10 mouse cellular contexts compared by ENCODE assay signal in genomic region chr1:152261472-152261871, GRCm38 (mm10).
DNase-seq lines count a peak whose midpoint lies in the region; ATAC-seq and TF ChIP-seq lines count a peak whose summit lies in the region.
"Had no signal": no experiment of that assay in that cellular context is flagged by ENCODE, and none has a peak within 500 bp of the region (broad histone marks: within the 10 kb centered on the region; RNA-seq: fewer than 3 reads in every experiment).

No protein-coding gene starts in this region.

- H3K4me2 ChIP-seq in hindbrain, embryonic 14.5 days (replicated peaks): no peak overlapping the region
- no peak overlapping the region for H3K4me2 ChIP-seq in neural tube, embryonic 12.5 days (replicated peaks)

- peaks cover 8% of the 10 kb centered on the region; the same call in 1 of the 2 replicates for H3K4me1 ChIP-seq in hindbrain, embryonic 10.5 days (replicated peaks)
- peaks cover 8% of the 10 kb centered on the region; the same call in 1 of the 2 replicates for H3K4me1 ChIP-seq in hindbrain, embryonic 14.5 days (replicated peaks; ENCODE audit: control insufficient read depth, insufficient read depth, low read length)
- H3K4me1 ChIP-seq in lung, adult 2 months (ENCODE audit: control insufficient read depth, insufficient read depth, low read length): 0 out of 2 replicates have a peak, but pooled peaks cover 2% of the 10 kb centered on the region
- peaks cover 11% of the 10 kb centered on the region for H3K4me1 ChIP-seq in neural tube, embryonic 12.5 days

- H3K36me3 ChIP-seq in hindbrain, embryonic 10.5 days: no peaks in the 10 kb centered on the region
- H3K36me3 ChIP-seq in hindbrain, embryonic 14.5 days (replicated peaks; ENCODE audit: control insufficient read depth, insufficient read depth): no peaks in the 10 kb centered on the region
- H3K36me3 ChIP-seq in neural tube, embryonic 12.5 days: no peaks in the 10 kb centered on the region

- 42% methylated on average over 4 of the region's 4 CpGs for WGBS in hindbrain, embryonic 10.5 days
- WGBS in hindbrain, embryonic 14.5 days: 26% methylated on average over 4 of the region's 4 CpGs
- 46% methylated on average over 4 of the region's 4 CpGs for WGBS in lung, adult 2 months
- 19% methylated on average over 4 of the region's 4 CpGs for WGBS in neural tube, embryonic 12.5 days

- no peak for ATAC-seq in hindbrain, embryonic 14.5 days (ENCODE audit: low FRiP score)
- ATAC-seq in neural tube, embryonic 12.5 days (ENCODE audit: low FRiP score, low read depth): peak; percentile 84
- ATAC-seq: CD4-positive, CD25-positive, alpha-beta regulatory T cell, adult 4 months had no signal

- no peak overlapping the region for H3K9ac ChIP-seq in hindbrain, embryonic 14.5 days
- H3K9ac ChIP-seq in neural tube, embryonic 12.5 days: no peak overlapping the region

- TF ChIP-seq CTCF in lung, adult 2 months (IDR thresholded peaks at IDR 0.05; ENCODE audit: insufficient read depth, low read length): no peak

- peak; percentile 36 for DNase-seq in hindbrain, embryonic 10.5 days (ENCODE audit: low spot score)
- no peak for DNase-seq in hindbrain, embryonic 14.5 days (ENCODE audit: low spot score)
- DNase-seq in lung, postnatal 10 days: peak; percentile 19
- no peak for DNase-seq in lung, adult 2 months
- peak; percentile 37 for DNase-seq in embryo, embryonic 11 days
- no peak for DNase-seq in gastrocnemius, postnatal 4 days (ENCODE audit: low spot score in 2 of 2)
- no peak for DNase-seq in urinary bladder, postnatal 4 days (ENCODE audit: low spot score in 2 of 2)
- DNase-seq: cerebellum, adult 9-11 months had no signal

- H3K4me3 ChIP-seq in hindbrain, embryonic 10.5 days: no peak overlapping the region
- H3K4me3 ChIP-seq in hindbrain, embryonic 14.5 days (replicated peaks; ENCODE audit: low read length): no peak overlapping the region
- H3K4me3 ChIP-seq in lung, adult 2 months (replicated peaks; ENCODE audit: extremely low read depth, low read depth, low read length): no peak overlapping the region
- H3K4me3 ChIP-seq in neural tube, embryonic 12.5 days: no peak overlapping the region

- H3K9me3 ChIP-seq in hindbrain, embryonic 10.5 days: no peaks in the 10 kb centered on the region
- no peaks in the 10 kb centered on the region for H3K9me3 ChIP-seq in hindbrain, embryonic 14.5 days (ENCODE audit: control insufficient read depth, low read length)
- H3K9me3 ChIP-seq in neural tube, embryonic 12.5 days: no peaks in the 10 kb centered on the region

- H3K27me3 ChIP-seq in hindbrain, embryonic 10.5 days (ENCODE audit: insufficient read depth, poor library complexity, severe bottlenecking): no peaks in the 10 kb centered on the region
- H3K27me3 ChIP-seq in hindbrain, embryonic 14.5 days (ENCODE audit: control insufficient read depth, insufficient read depth, low read length): no peaks in the 10 kb centered on the region
- H3K27me3 ChIP-seq in neural tube, embryonic 12.5 days (replicated peaks): no peaks in the 10 kb centered on the region

- 0 out of 2 replicates have a peak overlapping the region, but pooled peaks have one; percentile 24 for H3K27ac ChIP-seq in hindbrain, embryonic 10.5 days
- H3K27ac ChIP-seq in hindbrain, embryonic 14.5 days: no peak overlapping the region
- H3K27ac ChIP-seq in neural tube, embryonic 12.5 days: no peak overlapping the region

- TF ChIP-seq POLR2A in lung, adult 2 months (IDR thresholded peaks at IDR 0.05; ENCODE audit: borderline replicate concordance, extremely low read depth, low read depth, low read length): no peak

Comparison
In these comparisons a context has a peak if more than half of its experiments do, and no peak if none do; other contexts are left out.
1. DNase-seq: peak in hindbrain, embryonic 10.5 days (single experiment), lung, postnatal 10 days (single experiment) and embryo, embryonic 11 days (single experiment); none in hindbrain, embryonic 14.5 days (single experiment), lung, adult 2 months (single experiment), gastrocnemius, postnatal 4 days (0 of 2) and urinary bladder, postnatal 4 days (0 of 2).